Mouse (Mus musculus): Measurements from ENCODE around the gene Med27. TPM values are rescaled to one million over a fixed set of nuclear protein-coding genes. Genes with fewer than 3 reads are reported as not detected.

Med27 gene
- polyA plus RNA-seq, 1 experiment from 2014 or later, result 47.8 TPM

DNA sequence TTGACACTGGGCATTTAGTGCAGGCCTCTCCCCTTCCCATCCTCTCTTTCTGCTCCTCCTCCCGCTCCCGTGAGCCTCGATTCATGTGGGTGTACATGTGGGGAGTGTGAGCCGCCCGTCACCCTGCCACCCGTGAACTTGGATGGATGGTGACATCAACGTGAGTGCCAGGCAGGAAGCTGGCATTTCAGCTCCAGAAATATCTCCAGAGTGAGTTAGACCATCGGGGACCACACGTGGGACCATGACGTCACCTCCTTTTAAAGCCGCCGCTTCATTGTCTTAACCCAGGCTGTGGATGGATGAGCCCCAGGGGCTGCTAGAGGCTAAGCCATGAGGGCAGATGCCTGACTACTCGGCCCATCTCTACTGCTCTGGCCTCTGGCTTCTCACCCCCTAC lies 195.4 kb downstream of the Med27 start:
- Histone ChIP-seq H3K36me3 (no peaks in the 10 kb centered on the region), H3K27me3 (no peaks in the 10 kb centered on the region), H3K9ac (no peak overlapping the region), H3K27ac (replicated peaks) (no peak overlapping the region), H3K4me2 (replicated peaks) (no peak overlapping the region), H3K9me3 (replicated peaks) (no peaks in the 10 kb centered on the region), H3K4me3 (replicated peaks) (no peak overlapping the region), H3K4me1 (peaks cover 5% of the 10 kb centered on the region; the same call in 1 of the 2 replicates)
- ATAC-seq (ENCODE audit: insufficient number of reproducible peaks, low FRiP score, low TSS enrichment, low read depth), result no peak
- WGBS, result 76% methylated on average over 13 of the region's 13 CpGs

DNA sequence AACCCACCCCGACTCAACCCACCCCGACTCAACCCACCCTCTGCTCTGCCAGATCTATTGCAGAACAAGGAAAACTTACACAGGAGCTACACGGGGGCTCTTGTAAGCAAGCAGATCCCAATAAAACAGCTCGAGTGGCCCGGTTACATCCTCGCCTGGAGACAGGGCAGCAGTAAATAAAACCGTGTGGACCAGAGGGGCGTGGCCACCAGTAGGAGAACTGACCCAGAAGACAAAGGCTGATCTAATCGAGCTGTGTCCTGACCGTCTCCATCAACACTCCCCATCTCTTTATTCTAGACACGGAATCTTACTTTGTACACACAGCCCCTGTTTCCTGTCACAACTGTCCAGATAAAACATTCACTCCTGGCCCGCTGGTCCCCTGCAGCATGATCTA lies 200.0 kb downstream of the Med27 start:
- no peak overlapping the region for H3K27ac ChIP-seq (replicated peaks)
- ATAC-seq (ENCODE audit: insufficient number of reproducible peaks, low FRiP score, low TSS enrichment, low read depth), result no peak
- H3K4me3 ChIP-seq (replicated peaks), result no peak overlapping the region
- H3K9me3 ChIP-seq (replicated peaks), result no peaks in the 10 kb centered on the region
- H3K4me2 ChIP-seq (replicated peaks), result no peak overlapping the region
- peaks cover 5% of the 10 kb centered on the region; the same call in 1 of the 2 replicates for H3K4me1 ChIP-seq
- H3K9ac ChIP-seq, result no peak overlapping the region
- H3K27me3 ChIP-seq, result no peaks in the 10 kb centered on the region
- WGBS, result 22% methylated on average over 12 of the region's 12 CpGs
- H3K36me3 ChIP-seq, result no peaks in the 10 kb centered on the region

DNA sequence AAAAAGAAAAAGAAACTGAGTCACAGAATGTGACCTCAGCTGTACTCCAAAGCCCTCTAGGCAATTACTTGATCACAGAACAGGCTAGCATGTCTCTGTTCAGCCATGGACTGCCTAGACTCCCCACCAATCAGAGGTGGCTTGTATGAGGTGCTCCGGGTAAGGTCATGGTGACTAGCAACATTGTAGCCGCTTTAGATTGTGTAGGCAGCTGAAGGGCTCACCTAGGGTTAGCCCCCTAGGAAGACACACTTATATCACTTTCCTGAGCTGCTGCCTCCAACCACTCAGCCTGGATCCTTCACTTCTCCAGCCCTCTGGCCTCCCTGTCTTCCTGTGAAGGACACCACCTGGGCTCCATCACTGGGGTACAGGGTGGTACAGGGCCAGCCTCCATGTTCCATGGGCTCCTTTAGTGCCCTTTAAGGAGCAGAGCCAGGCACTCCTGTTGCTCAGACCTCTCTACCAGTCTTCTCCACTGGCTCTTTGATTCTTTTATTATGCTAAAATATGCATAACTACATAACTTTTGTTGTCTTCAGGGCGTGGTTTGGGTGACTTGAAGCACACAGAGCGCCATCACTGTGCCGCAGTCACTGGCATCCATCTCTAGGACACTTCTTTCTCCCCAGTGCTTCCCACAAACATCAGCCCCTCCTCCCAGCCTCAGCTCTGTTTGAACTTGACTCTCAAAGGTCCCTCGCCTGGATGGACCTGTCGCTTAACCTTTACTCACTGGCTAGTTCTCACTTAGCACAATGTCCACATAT lies 205.4 kb downstream of the Med27 start:
- Histone ChIP-seq H3K27ac (replicated peaks) (no peak overlapping the region), H3K9ac (no peak overlapping the region), H3K4me3 (replicated peaks) (no peak overlapping the region), H3K9me3 (replicated peaks) (no peaks in the 10 kb centered on the region), H3K4me1 (peaks cover under 1% of the 10 kb centered on the region; the same call in 1 of the 2 replicates), H3K27me3 (no peaks in the 10 kb centered on the region), H3K36me3 (no peaks in the 10 kb centered on the region), H3K4me2 (replicated peaks) (no peak overlapping the region)
- no peak for ATAC-seq (ENCODE audit: insufficient number of reproducible peaks, low FRiP score, low TSS enrichment, low read depth)
- WGBS, result 73% methylated on average over 7 of the region's 7 CpGs

DNA sequence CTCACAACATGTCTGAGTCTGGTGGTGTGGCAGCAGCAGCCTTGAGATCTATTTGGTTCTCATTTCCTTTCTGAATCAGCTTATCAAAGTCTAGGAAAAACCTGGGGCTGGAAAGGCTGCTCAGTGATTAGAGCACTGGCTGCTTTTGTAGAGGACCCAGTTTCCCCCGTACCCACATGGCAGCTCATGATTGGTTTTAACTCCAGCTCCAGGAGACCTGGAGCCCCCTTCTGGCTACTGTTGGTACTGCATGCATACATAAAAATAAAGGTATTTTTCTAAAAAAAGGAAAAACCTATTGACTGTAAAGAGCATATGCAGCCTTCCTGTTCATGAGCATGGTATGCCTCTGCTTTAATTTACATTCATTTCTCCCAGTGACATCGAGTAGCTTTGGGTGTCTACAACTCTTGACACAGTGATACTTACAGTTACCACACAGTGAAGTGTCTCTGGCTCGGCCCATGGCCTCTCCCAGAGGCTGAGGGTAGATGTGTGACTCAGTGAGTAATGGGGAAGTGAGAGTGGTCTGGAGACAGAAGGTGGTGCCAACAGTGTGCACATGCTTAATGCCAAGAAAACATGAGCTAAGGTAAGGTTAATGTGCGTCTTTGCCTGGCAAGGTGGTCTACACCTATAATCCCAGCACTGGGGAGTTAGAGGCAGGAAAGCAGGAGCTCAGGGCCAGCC lies 207.5 kb downstream of the Med27 start:
- Histone ChIP-seq H3K27me3 (no peaks in the 10 kb centered on the region), H3K4me1 (no peaks in the 10 kb centered on the region), H3K27ac (replicated peaks) (no peak overlapping the region), H3K36me3 (no peaks in the 10 kb centered on the region), H3K9me3 (replicated peaks) (no peaks in the 10 kb centered on the region), H3K4me2 (replicated peaks) (no peak overlapping the region), H3K9ac (no peak overlapping the region), H3K4me3 (replicated peaks) (no peak overlapping the region)
- ATAC-seq (ENCODE audit: insufficient number of reproducible peaks, low FRiP score, low TSS enrichment, low read depth), result no peak
- 71% methylated on average over 4 of the region's 4 CpGs for WGBS

DNA sequence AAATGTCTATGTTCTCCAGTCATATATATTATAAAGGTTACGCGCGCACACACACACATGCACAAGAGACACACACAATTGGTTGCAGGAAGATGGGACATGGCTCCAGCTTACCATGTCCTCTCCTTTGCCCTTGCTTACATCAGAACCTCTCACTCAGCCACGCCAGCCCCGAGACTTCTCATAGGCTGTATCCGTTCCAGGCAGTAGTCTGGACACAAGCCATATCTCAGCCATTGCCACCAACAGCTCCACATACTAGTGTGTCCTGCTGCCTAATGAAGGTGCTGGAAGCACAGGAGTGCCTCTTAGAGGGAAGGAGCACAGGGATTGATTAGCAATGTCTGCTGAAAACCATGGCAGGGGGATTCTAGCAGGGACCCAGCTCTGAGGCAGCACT lies 211.9 kb downstream of the Med27 start:
- Histone ChIP-seq H3K36me3 (no peaks in the 10 kb centered on the region), H3K9ac (no peak overlapping the region), H3K4me1 (no peaks in the 10 kb centered on the region), H3K4me3 (replicated peaks) (no peak overlapping the region), H3K9me3 (replicated peaks) (no peaks in the 10 kb centered on the region), H3K4me2 (replicated peaks) (no peak overlapping the region), H3K27me3 (no peaks in the 10 kb centered on the region), H3K27ac (replicated peaks) (no peak overlapping the region)
- no peak for ATAC-seq (ENCODE audit: insufficient number of reproducible peaks, low FRiP score, low TSS enrichment, low read depth)
- 89% methylated on average over 6 of the region's 6 CpGs for WGBS

DNA sequence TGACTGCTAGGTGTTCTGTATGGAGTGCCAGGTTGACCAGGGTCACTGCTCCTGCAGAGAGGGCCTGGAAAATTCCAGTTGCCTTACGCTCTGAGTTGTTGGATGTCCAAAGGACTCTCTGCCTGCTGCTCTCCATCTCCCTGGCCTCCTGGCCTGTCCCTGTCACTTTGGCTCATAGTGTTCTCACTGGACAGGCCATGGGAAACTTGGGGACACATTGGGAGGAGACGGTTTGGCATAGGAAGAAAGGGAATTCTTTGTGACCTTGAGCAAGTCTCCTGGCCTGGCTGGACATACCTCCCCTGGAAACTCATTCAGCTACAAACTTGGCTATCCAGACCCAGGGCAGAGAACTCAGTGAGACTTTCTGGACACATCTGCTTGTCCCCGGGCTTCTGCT lies 213.3 kb downstream of the Med27 start:
- Histone ChIP-seq H3K36me3 (no peaks in the 10 kb centered on the region), H3K27me3 (no peaks in the 10 kb centered on the region), H3K27ac (replicated peaks) (no peak overlapping the region), H3K4me1 (no peaks in the 10 kb centered on the region), H3K4me3 (replicated peaks) (no peak overlapping the region), H3K9ac (no peak overlapping the region), H3K9me3 (replicated peaks) (no peaks in the 10 kb centered on the region), H3K4me2 (replicated peaks) (no peak overlapping the region)
- 82% methylated on average over 3 of the region's 3 CpGs for WGBS
- ATAC-seq (ENCODE audit: insufficient number of reproducible peaks, low FRiP score, low TSS enrichment, low read depth), result no peak

DNA sequence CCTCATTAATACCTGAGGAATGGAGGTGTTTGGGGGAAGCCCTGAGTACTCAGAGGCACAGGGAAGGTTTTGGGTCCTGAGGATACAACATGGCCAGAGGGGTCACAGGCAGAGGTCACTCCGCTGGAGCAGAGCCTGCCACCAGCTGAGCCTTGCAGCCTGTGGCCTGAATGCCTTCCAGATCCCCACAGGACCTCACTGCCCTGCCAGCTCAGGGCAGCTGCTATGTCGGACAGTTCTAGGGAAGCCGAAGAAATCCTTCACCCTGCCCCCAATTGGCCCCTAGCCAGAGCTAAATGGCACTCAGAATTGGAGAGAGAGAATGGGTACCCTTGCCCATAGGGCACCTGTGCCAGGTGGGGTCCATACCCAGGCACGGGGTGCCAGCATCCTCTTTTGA lies 214.8 kb downstream of the Med27 start:
- 66% methylated on average over 4 of the region's 4 CpGs for WGBS
- no peak for ATAC-seq (ENCODE audit: insufficient number of reproducible peaks, low FRiP score, low TSS enrichment, low read depth)
- peaks cover 10% of the 10 kb centered on the region for H3K4me1 ChIP-seq
- no peak overlapping the region for H3K9ac ChIP-seq
- H3K27me3 ChIP-seq, result no peaks in the 10 kb centered on the region
- no peaks in the 10 kb centered on the region for H3K9me3 ChIP-seq (replicated peaks)
- H3K4me2 ChIP-seq (replicated peaks), result no peak overlapping the region
- no peak overlapping the region for H3K27ac ChIP-seq (replicated peaks)
- H3K4me3 ChIP-seq (replicated peaks), result no peak overlapping the region
- H3K36me3 ChIP-seq, result no peaks in the 10 kb centered on the region

DNA sequence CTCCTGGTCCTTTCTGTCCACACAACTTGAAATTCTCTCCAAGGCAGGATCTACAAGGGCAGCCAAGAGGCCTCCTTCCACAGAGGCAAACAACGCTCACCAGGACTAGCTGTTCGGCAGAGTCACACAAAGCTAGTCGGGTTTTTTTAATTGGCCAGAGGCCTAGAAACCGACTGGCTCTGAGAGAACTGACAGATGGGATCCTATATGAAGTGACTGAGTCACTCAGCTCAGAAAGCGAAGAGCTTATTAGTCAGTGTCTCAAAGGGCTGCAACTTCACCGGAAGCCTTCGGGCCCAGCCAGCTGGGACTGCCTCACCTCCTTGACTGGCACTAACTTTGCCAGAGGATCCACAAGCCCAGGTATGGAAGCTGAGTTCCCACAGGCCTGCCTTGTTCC lies 217.4 kb downstream of the Med27 start:
- no peak overlapping the region for H3K27ac ChIP-seq (replicated peaks)
- H3K4me2 ChIP-seq (replicated peaks), result no peak overlapping the region
- no peak overlapping the region for H3K9ac ChIP-seq
- no peak for ATAC-seq (ENCODE audit: insufficient number of reproducible peaks, low FRiP score, low TSS enrichment, low read depth)
- no peak overlapping the region for H3K4me3 ChIP-seq (replicated peaks)
- peaks cover 10% of the 10 kb centered on the region for H3K4me1 ChIP-seq
- H3K9me3 ChIP-seq (replicated peaks), result no peaks in the 10 kb centered on the region
- no peaks in the 10 kb centered on the region for H3K27me3 ChIP-seq
- WGBS, result 45% methylated on average over 7 of the region's 7 CpGs
- no peaks in the 10 kb centered on the region for H3K36me3 ChIP-seq

DNA sequence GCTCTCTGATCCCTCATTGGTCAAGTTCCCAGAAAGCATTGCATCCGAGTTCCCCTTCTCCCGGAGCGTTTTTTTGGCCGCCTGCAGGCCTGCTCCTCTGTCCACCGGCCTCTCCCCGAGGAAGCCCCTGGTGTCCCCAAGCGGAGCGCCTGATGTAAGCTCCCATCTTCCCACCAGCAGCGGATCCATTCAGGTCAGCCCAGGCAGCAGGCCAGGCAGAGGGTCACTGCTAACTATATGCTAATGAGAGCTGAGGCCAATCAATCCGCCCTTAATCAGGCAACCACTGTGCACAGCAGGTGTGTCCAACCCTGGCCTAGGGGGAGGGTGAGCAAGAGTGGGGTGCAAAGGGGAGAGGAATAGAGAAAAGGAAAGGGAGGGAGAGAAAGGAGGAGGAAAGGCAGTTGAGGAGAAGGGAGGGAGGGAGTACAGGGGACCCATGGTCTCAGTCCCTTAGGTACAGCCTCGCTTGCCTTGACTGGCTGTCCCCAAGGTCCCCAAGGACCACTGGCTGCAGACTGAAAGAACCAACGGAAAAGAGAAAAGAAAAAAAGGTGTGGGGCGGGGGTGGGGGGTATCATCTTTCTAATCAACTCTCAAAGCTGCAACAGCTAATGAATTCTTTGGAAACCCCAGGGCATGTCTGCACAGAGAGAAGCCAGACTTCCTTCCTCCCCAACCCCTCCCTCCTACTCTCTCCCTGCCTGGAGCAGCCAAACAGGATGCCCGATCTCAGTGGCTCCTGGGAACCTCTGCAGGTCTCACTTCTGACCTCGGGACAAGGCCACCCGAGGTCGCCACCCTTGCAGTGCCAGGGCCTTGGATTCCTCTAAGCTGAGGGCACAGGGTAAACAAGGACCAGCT lies 219.2 kb downstream of the Med27 start:
- Histone ChIP-seq H3K4me3 (replicated peaks) (no peak overlapping the region), H3K9me3 (replicated peaks) (no peaks in the 10 kb centered on the region), H3K4me1 (peaks cover 10% of the 10 kb centered on the region), H3K4me2 (replicated peaks) (no peak overlapping the region), H3K9ac (no peak overlapping the region), H3K27ac (replicated peaks) (no peak overlapping the region), H3K27me3 (no peaks in the 10 kb centered on the region), H3K36me3 (no peaks in the 10 kb centered on the region)
- no peak for ATAC-seq (ENCODE audit: insufficient number of reproducible peaks, low FRiP score, low TSS enrichment, low read depth)
- 3% methylated on average over 17 of the region's 17 CpGs for WGBS

DNA sequence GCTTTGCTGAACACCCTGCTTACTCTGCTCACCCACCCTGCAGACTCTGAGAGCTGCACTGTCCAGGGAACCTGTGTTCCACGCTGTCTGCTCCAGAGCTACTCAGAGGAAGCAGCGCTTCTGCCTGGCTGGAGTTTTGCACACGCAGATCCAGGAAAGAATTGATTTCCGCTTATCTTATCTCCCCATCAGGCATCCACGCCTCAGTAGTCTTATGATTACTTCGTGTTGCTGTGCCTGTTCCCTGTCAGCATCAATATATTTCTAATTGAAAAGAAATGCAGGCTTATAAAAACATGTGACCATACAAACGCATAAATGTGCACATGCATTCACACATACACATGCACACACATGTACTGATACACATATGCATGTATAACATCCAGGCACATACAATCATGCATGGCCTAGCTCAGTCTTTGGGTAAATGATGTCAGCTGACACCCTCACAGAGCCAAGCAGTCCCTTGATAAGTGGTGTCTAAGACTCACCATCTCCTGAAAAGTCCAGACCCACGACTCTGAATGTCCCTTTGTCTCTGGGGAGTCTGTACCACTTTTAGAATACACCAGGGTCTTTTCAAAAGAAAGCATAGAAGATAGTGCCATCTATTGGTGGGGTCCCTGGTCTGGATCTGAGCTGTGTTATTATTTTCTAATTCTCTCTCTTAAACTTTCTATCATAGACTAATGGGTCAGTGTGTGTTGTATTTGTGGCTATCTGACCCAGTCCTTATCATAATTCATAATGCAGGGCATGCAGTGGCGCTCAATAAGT lies 225.5 kb downstream of the Med27 start:
- 52% methylated on average over 9 of the region's 9 CpGs for WGBS
- Histone ChIP-seq H3K9ac (no peak overlapping the region), H3K36me3 (no peaks in the 10 kb centered on the region), H3K27me3 (no peaks in the 10 kb centered on the region; the same call in 1 of the 2 replicates), H3K27ac (replicated peaks) (no peak overlapping the region), H3K4me3 (replicated peaks) (no peak overlapping the region), H3K9me3 (replicated peaks) (no peaks in the 10 kb centered on the region), H3K4me2 (replicated peaks) (no peak overlapping the region), H3K4me1 (no peaks in the 10 kb centered on the region)
- no peak for ATAC-seq (ENCODE audit: insufficient number of reproducible peaks, low FRiP score, low TSS enrichment, low read depth)

Measured in embryonic facial prominence, embryonic 15.5 days (tissue).